Mouse (Mus musculus) embryonic facial prominence, embryonic 10.5 days (tissue): ENCODE measurements around the gene Mctp1. TPM values are rescaled to one million over a fixed set of nuclear protein-coding genes. Genes with fewer than 3 reads are reported as not detected.

Experiments
- DNase-seq: peaks from one replicate; pipeline ENCODE4 v3.0.0-alpha.2; 2017; ENCODE audit warnings: low spot score
- H3K27ac ChIP-seq: fragments of 300-500 bp; sonication (generic); replicated peaks from 2 replicates; pipeline ENCODE4 v1.5.1; 2016; ENCODE audit warnings: mild to moderate bottlenecking
- H3K27me3 ChIP-seq: fragments of 300-500 bp; sonication (generic); replicated peaks from 2 replicates; pipeline ENCODE4 v1.6.1; 2016; ENCODE audit warnings: low read depth, mild to moderate bottlenecking; ENCODE audit not compliant: poor library complexity, severe bottlenecking
- H3K36me3 ChIP-seq: fragments of 300-500 bp; sonication (generic); replicated peaks from 2 replicates; pipeline ENCODE4 v1.6.1; 2016; ENCODE audit warnings: mild to moderate bottlenecking, moderate library complexity
- H3K4me1 ChIP-seq: fragments of 300-500 bp; sonication (generic); 2 replicates; pipeline ENCODE4 v1.6.1; 2016
- H3K4me3 ChIP-seq: fragments of 300-500 bp; sonication (generic); 2 replicates; pipeline ENCODE4 v1.5.1; 2016; ENCODE audit warnings: mild to moderate bottlenecking, moderate library complexity
- H3K9me3 ChIP-seq: fragments of 300-500 bp; sonication (generic); 2 replicates; pipeline ENCODE4 v1.6.1; 2016; ENCODE audit warnings: mild to moderate bottlenecking
- WGBS: fragments of 180-500 bp; shearing (Covaris S2); methylation state at CpG from one replicate; pipeline ENCODE4 v1.1.7; 2016; 5-methylcytosine and 5-hydroxymethylcytosine counted together
- polyA plus RNA-seq: library from polyadenylated mRNA; unstranded; fragments of >200 nt; fragmentation: Nextera tagmentation; extraction: Ambion mirVana; gene quantifications from 2 replicates; pipeline ENCODE4 v1.2.1, GENCODE M21; 2016

The Mctp1 gene
- polyA plus RNA-seq, 1 experiment from 2014 or later: 1.4 TPM

DNA sequence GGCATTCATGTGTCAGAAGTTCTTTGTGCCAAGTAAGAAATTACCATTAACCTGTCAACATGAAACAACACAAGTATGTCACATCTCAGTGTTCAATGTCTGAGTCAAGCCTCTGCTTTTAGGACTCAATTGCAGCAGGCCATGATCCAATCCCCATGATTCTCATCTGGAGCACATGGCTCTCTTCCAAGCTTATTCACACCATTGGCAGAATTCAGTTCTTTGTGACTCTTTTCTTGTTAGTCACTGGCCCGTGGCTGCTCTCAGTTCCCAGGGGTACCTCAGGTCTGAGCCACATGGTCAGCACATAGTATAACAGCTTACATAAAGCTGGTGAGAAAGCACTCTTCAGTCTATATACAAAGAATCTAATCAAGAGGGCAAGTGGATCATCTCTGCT lies 138.8 kb downstream of the Mctp1 start:
- no peak overlapping the region for H3K4me3 ChIP-seq
- no peaks in the 10 kb centered on the region for H3K36me3 ChIP-seq
- H3K9me3 ChIP-seq: no peaks in the 10 kb centered on the region
- no peaks in the 10 kb centered on the region for H3K27me3 ChIP-seq
- no peak for DNase-seq
- 0 out of 2 replicates have a peak, but pooled peaks cover 3% of the 10 kb centered on the region for H3K4me1 ChIP-seq
- no peak overlapping the region for H3K27ac ChIP-seq
- 81% methylated on average over 1 of the region's 1 CpGs for WGBS

DNA sequence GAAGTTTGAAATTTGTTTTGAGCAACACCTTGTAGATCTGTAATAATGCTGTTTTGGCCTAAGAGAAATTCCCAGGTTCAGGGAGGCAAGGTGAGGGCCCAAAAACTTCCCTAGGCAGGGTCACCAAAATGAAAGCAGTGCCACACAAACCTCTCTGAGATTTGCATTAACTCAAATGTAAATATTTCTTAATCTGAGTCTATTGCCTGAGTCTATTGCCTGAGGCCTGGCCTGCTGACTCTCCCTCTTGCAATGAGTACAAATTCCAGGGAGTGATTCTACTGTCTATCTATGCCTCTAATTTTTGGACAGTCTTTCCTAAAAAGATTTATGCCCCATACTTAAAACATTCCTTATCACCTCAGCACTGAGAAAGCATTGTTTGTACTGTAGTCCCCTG lies 143.0 kb downstream of the Mctp1 start:
- no peaks in the 10 kb centered on the region for H3K9me3 ChIP-seq
- no peak for DNase-seq
- H3K27me3 ChIP-seq: no peaks in the 10 kb centered on the region
- 0 out of 2 replicates have a peak, but pooled peaks cover 3% of the 10 kb centered on the region for H3K4me1 ChIP-seq
- H3K36me3 ChIP-seq: no peaks in the 10 kb centered on the region
- H3K4me3 ChIP-seq: no peak overlapping the region
- no peak overlapping the region for H3K27ac ChIP-seq

DNA sequence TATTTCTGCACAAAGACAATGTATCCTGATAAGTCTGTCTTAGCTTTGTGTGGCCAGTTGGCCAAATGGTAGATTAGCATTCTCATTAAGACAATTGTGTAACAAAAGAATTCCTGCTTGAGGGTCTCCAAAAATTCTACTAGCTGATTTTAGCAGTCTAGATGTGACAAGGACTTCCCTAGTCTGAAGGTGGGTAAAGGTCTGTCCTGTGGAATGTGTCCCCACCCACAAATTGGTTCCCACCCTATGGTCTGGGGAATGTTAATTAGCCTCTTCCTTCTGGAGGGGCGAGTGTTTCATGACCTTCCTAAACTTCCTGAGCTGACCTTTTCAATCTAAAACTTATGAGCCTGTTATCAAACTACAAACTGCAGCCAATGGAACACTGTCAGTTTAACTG lies 143.4 kb downstream of the Mctp1 start:
- H3K36me3 ChIP-seq: no peaks in the 10 kb centered on the region
- WGBS: 29% methylated on average over 1 of the region's 1 CpGs
- no peaks in the 10 kb centered on the region for H3K27me3 ChIP-seq
- no peak for DNase-seq
- H3K4me1 ChIP-seq: 0 out of 2 replicates have a peak, but pooled peaks cover 3% of the 10 kb centered on the region
- no peaks in the 10 kb centered on the region for H3K9me3 ChIP-seq
- H3K27ac ChIP-seq: no peak overlapping the region
- no peak overlapping the region for H3K4me3 ChIP-seq

GRCm38 (mm10) chr13:76529915-76530314 lies 145.6 kb downstream of the Mctp1 start:
- H3K27ac ChIP-seq: no peak overlapping the region
- no peak overlapping the region for H3K4me3 ChIP-seq
- 0 out of 2 replicates have a peak, but pooled peaks cover 3% of the 10 kb centered on the region for H3K4me1 ChIP-seq
- no peaks in the 10 kb centered on the region for H3K36me3 ChIP-seq
- no peak for DNase-seq
- WGBS: 85% methylated on average over 2 of the region's 2 CpGs
- no peaks in the 10 kb centered on the region for H3K9me3 ChIP-seq
- no peaks in the 10 kb centered on the region for H3K27me3 ChIP-seq

DNA sequence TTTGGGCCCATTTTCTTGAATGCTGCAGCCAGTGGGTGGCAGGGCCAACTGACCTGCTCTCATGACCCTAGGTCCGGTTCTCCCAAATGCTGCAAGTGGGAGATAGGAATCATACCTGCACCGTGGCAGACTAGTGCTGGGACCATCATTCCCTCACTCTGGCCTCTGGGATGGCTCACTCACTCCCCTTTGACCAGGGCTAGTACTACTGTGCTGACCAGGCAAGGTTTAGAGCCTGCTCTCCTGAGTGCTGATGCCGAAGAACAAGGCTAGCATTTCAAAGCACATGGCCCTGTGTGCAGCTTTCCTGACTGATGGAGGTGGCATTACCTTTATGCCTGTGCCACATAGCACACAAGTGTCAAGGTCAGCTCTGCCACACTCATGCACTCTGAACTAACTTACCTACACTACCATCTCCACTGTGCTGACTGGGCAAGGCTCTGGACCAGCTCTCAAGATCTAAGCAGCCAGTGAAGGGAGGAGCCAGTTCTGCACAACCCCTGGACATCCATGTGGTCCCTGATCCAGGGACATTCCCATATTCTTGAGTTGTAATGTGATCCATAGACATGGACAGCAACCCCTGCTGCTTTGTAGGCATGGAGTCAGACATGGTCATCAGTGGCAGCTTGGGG lies 146.7 kb downstream of the Mctp1 start:
- Histone ChIP-seq H3K27me3 (no peaks in the 10 kb centered on the region), H3K9me3 (no peaks in the 10 kb centered on the region), H3K36me3 (no peaks in the 10 kb centered on the region), H3K4me3 (no peak overlapping the region), H3K4me1 (0 out of 2 replicates have a peak, but pooled peaks cover 3% of the 10 kb centered on the region), H3K27ac (no peak overlapping the region)
- WGBS: 86% methylated on average over 3 of the region's 3 CpGs
- DNase-seq: no peak

GRCm38 (mm10) chr13:76547854-76548253 lies 163.5 kb downstream of the Mctp1 start:
- no peak overlapping the region for H3K4me3 ChIP-seq
- no peak for DNase-seq
- WGBS: 69% methylated on average over 2 of the region's 2 CpGs
- no peaks in the 10 kb centered on the region for H3K27me3 ChIP-seq
- no peaks in the 10 kb centered on the region for H3K4me1 ChIP-seq
- no peaks in the 10 kb centered on the region for H3K9me3 ChIP-seq
- no peak overlapping the region for H3K27ac ChIP-seq
- no peaks in the 10 kb centered on the region for H3K36me3 ChIP-seq

DNA sequence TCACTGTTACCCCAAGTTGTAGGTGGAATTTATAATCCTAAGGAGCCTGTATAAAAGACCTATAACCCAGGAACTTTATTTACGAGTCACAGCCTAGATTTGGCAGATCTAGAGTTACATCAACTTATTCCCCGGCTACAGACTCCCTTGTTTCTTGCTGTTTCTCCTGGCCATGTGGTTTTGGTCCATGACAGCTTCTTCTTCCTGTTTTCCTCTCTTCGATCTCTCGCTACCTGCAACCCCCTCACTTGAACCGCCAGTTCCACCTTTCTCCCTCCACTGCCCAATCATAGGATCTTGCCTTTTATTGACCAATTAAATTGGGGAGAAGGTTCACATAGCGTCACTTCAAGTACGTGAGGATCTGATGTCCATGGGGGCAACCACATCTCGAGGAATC lies 176.6 kb downstream of the Mctp1 start:
- Histone ChIP-seq H3K27me3 (no peaks in the 10 kb centered on the region), H3K4me3 (no peak overlapping the region), H3K27ac (no peak overlapping the region), H3K36me3 (no peaks in the 10 kb centered on the region), H3K4me1 (no peaks in the 10 kb centered on the region), H3K9me3 (no peaks in the 10 kb centered on the region)
- WGBS: 86% methylated on average over 8 of the region's 8 CpGs
- no peak for DNase-seq

- H3K4me1 ChIP-seq: no peaks in the 10 kb centered on the region
- no peak for DNase-seq
- H3K27me3 ChIP-seq: no peaks in the 10 kb centered on the region
- 86% methylated on average over 3 of the region's 3 CpGs for WGBS
- no peaks in the 10 kb centered on the region for H3K36me3 ChIP-seq
- no peak overlapping the region for H3K27ac ChIP-seq
- no peaks in the 10 kb centered on the region for H3K9me3 ChIP-seq
- no peak overlapping the region for H3K4me3 ChIP-seq
These were observed 177.3 kb downstream of the Mctp1 start for GRCm38 (mm10) chr13:76561594-76561993.

DNA sequence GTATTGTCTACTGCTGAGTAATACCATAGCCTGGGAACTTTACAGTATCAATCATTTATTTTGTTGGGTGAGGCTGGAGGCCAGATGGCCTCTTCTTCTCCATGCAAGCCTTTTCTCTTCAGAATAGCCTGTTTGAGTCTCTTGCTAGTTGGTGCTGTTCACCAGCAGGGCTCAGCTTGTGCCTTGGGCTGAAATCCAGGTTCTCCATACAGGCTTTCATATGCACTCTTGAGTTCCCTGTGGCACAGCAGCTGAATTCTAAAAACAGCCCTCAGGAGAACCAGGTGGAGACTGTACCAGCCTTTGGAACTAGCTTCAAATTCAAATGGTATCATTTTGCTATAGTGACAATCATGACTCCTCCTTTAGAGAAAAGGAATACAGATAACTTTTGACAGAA lies 179.7 kb downstream of the Mctp1 start:
- Histone ChIP-seq H3K27ac (no peak overlapping the region), H3K4me1 (no peaks in the 10 kb centered on the region), H3K27me3 (no peaks in the 10 kb centered on the region), H3K4me3 (no peak overlapping the region), H3K9me3 (no peaks in the 10 kb centered on the region), H3K36me3 (no peaks in the 10 kb centered on the region)
- DNase-seq: no peak

GRCm38 (mm10) chr13:76566024-76566423 lies 181.7 kb downstream of the Mctp1 start:
- no peak for DNase-seq
- H3K27me3 ChIP-seq: no peaks in the 10 kb centered on the region
- H3K4me1 ChIP-seq: no peaks in the 10 kb centered on the region
- H3K36me3 ChIP-seq: no peaks in the 10 kb centered on the region
- H3K4me3 ChIP-seq: no peak overlapping the region
- no peaks in the 10 kb centered on the region for H3K9me3 ChIP-seq
- WGBS: 90% methylated on average over 3 of the region's 3 CpGs
- no peak overlapping the region for H3K27ac ChIP-seq

- 83% methylated on average over 4 of the region's 4 CpGs for WGBS
- no peak for DNase-seq
- no peaks in the 10 kb centered on the region for H3K9me3 ChIP-seq
- H3K36me3 ChIP-seq: no peaks in the 10 kb centered on the region
- no peaks in the 10 kb centered on the region for H3K27me3 ChIP-seq
- H3K27ac ChIP-seq: no peak overlapping the region
- H3K4me3 ChIP-seq: no peak overlapping the region
- no peaks in the 10 kb centered on the region for H3K4me1 ChIP-seq
These were observed 183.1 kb downstream of the Mctp1 start for GRCm38 (mm10) chr13:76567448-76567847.

DNA sequence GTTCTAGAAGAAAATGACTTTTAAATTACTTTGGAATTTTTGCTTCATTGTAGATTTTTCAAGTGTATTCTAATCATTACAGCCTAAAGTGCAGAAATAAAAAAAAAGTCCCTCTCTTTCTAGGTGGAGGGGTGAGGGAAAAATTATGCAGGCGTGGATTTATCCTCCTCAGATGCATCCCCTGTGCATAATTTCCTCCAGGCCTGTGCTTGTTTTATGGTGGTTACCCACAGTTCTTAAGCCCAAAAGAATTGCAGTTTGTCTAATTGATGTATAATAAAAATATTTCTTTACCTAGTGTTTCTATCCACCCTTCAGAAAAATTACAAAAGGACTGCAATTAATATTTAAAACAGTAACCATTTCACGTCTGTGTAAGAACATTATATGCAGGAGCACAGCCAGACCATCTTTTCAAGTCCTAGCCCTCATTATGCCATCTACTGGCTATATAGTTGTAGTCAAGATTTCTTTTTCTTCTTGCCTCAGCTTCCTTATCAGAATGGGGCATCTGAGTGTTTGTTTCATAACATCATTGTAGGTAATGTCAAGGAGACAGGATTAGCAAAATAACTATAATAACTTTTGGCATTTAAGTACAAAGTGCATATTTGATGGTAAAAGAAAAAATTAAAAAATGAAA lies 184.4 kb downstream of the Mctp1 start:
- Histone ChIP-seq H3K27me3 (no peaks in the 10 kb centered on the region), H3K9me3 (no peaks in the 10 kb centered on the region), H3K4me3 (no peak overlapping the region), H3K36me3 (no peaks in the 10 kb centered on the region), H3K27ac (no peak overlapping the region), H3K4me1 (no peaks in the 10 kb centered on the region)
- no peak for DNase-seq
- WGBS: 75% methylated on average over 2 of the region's 2 CpGs

GRCm38 (mm10) chr13:76579414-76579813 lies 195.1 kb downstream of the Mctp1 start:
- DNase-seq: no peak
- H3K27ac ChIP-seq: no peak overlapping the region
- no peaks in the 10 kb centered on the region for H3K27me3 ChIP-seq
- H3K36me3 ChIP-seq: no peaks in the 10 kb centered on the region
- H3K4me1 ChIP-seq: no peaks in the 10 kb centered on the region
- no peaks in the 10 kb centered on the region for H3K9me3 ChIP-seq
- H3K4me3 ChIP-seq: no peak overlapping the region
- WGBS: 46% methylated on average over 5 of the region's 5 CpGs
